Mouse (Mus musculus): ENCODE data around the gene Cyp4f39.

- TF ChIP-seq E2F4 (IDR thresholded peaks at IDR 0.05; ENCODE audit: insufficient replicate concordance, low read depth, low read length) (no peak), UBTF (IDR thresholded peaks at IDR 0.05; ENCODE audit: low read depth, low read length) (no peak), CTCF (conservative IDR thresholded peaks at IDR 0.05 in 1 of 2, IDR thresholded peaks at IDR 0.05 in 1 of 2; ENCODE audit: low read depth in 2 of 2, low read length in 2 of 2) (no peak), ELF1 (IDR thresholded peaks at IDR 0.05; ENCODE audit: low read depth, low read length) (no peak), TBP (conservative IDR thresholded peaks at IDR 0.05; ENCODE audit: low read depth, low read length) (no peak), MYC (IDR thresholded peaks at IDR 0.05; ENCODE audit: low read depth, low read length) (no peak), MAFK (IDR thresholded peaks at IDR 0.05; ENCODE audit: insufficient replicate concordance, low read length) (no peak), GABPA (IDR thresholded peaks at IDR 0.05; ENCODE audit: insufficient replicate concordance, low read depth, low read length) (no peak), POLR2AphosphoS2 (IDR thresholded peaks at IDR 0.05; ENCODE audit: low read depth, low read length) (no peak)
These were observed 19.7 kb downstream of the Cyp4f39 start for GRCm38 (mm10) chr17:32472176-32472575.
